Mouse (Mus musculus) CH12.LX (cell line): ENCODE data around the gene Rpl9-ps6. TPM values are rescaled to one million over a fixed set of nuclear protein-coding genes. Genes with fewer than 3 reads are reported as not detected.

Experiments used
- DNase-seq: peaks from one replicate; pipeline ENCODE4 v3.0.0-alpha.2; 2013; ENCODE audit errors: extremely low read depth
- H3K27ac ChIP-seq: 2 replicates; pipeline ENCODE4 v1.5.1; 2012; ENCODE audit warnings: low read depth, mild to moderate bottlenecking, control low read depth, moderate library complexity; ENCODE audit not compliant: insufficient read depth
- H3K27me3 ChIP-seq: replicated peaks from 2 replicates; pipeline ENCODE3; 2012; ENCODE audit warnings: inconsistent platforms
- H3K36me3 ChIP-seq, 2 experiments: replicated peaks in 1 of 2; 2 replicates each; pipeline versions ENCODE3 to v1.6.1; 2012; ENCODE audit warnings: inconsistent platforms in 1 of 2, low read length in 1 of 2, mild to moderate bottlenecking in 1 of 2, mixed read lengths in 1 of 2, moderate library complexity in 1 of 2; ENCODE audit not compliant: control insufficient read depth in 1 of 2, insufficient read depth in 1 of 2
- H3K4me1 ChIP-seq, 2 experiments: 2 replicates each; pipeline ENCODE4 v1.6.1; 2012; ENCODE audit warnings: inconsistent platforms in 1 of 2, moderate library complexity in 1 of 2; ENCODE audit not compliant: insufficient read depth in 2 of 2, control insufficient read depth in 1 of 2
- H3K4me2 ChIP-seq: 2 replicates; pipeline ENCODE4 v1.6.1; 2012; ENCODE audit warnings: low read depth, mild to moderate bottlenecking, control low read depth; ENCODE audit not compliant: poor library complexity, insufficient read depth, severe bottlenecking
- H3K4me3 ChIP-seq, 3 experiments: fragments of 150-350 bp in 1 of 3; sonication (generic) in 1 of 3; replicated peaks in 1 of 3; 2 replicates each; pipeline versions ENCODE3 to v1.5.1; 2011 to 2012; ENCODE audit warnings: low read depth in 2 of 3, low read length in 2 of 3, mild to moderate bottlenecking in 2 of 3, moderate library complexity in 2 of 3, control low read depth in 1 of 3, improper control_type of control experiment in 1 of 3, inconsistent platforms in 1 of 3, mixed read lengths in 1 of 3; ENCODE audit not compliant: poor library complexity in 1 of 3
- H3K79me2 ChIP-seq: replicated peaks from 2 replicates; pipeline ENCODE4 v1.6.1; 2012; ENCODE audit warnings: mild to moderate bottlenecking, moderate library complexity; ENCODE audit not compliant: control insufficient read depth, poor library complexity, insufficient read depth, severe bottlenecking; ENCODE audit errors: extremely low read depth
- H3K9ac ChIP-seq: 2 replicates; pipeline ENCODE4 v1.6.1; 2012; ENCODE audit warnings: low read depth, mild to moderate bottlenecking, control low read depth, moderate library complexity; ENCODE audit not compliant: insufficient read depth
- H3K9me3 ChIP-seq: replicated peaks from 2 replicates; pipeline ENCODE3; 2012; ENCODE audit warnings: low read length, inconsistent platforms, mixed read lengths
- ELF1 ChIP-seq: IDR thresholded peaks from 2 replicates; pipeline ENCODE4 v1.6.1; 2014; ENCODE audit warnings: low read depth, mild to moderate bottlenecking, inconsistent platforms, low read length, improper control_type of control experiment
- EP300 ChIP-seq: IDR thresholded peaks from 2 replicates; pipeline ENCODE4 v1.6.1; 2011; ENCODE audit warnings: low read length, improper control_type of control experiment
- GABPA ChIP-seq: IDR thresholded peaks from 2 replicates; pipeline ENCODE4 v1.6.1; 2012; ENCODE audit warnings: low read depth, low read length, improper control_type of control experiment, inconsistent platforms; ENCODE audit not compliant: insufficient replicate concordance
- HCFC1 ChIP-seq: IDR thresholded peaks from 2 replicates; pipeline ENCODE4 v1.6.1; 2012; ENCODE audit warnings: low read depth, mild to moderate bottlenecking, inconsistent platforms, low read length, improper control_type of control experiment
- JUN ChIP-seq: IDR thresholded peaks from 2 replicates; pipeline ENCODE4 v1.6.1; 2011; ENCODE audit warnings: low read depth, mild to moderate bottlenecking, low read length, improper control_type of control experiment, moderate library complexity; ENCODE audit not compliant: insufficient read depth
- MAFK ChIP-seq: IDR thresholded peaks from 2 replicates; pipeline ENCODE4 v1.6.1; 2011; ENCODE audit warnings: low read length, improper control_type of control experiment; ENCODE audit not compliant: insufficient replicate concordance
- MAX ChIP-seq: IDR thresholded peaks from 2 replicates; pipeline ENCODE4 v1.6.1; 2011; ENCODE audit warnings: low read length, improper control_type of control experiment
- MAZ ChIP-seq: IDR thresholded peaks from 2 replicates; pipeline ENCODE4 v1.6.1; 2012; ENCODE audit warnings: low read depth, mild to moderate bottlenecking, inconsistent platforms, low read length, improper control_type of control experiment, moderate library complexity
- MEF2A ChIP-seq: IDR thresholded peaks from 2 replicates; pipeline ENCODE4 v1.6.1; 2014; ENCODE audit warnings: low read depth, mild to moderate bottlenecking, inconsistent platforms, low read length, improper control_type of control experiment, borderline replicate concordance
- MXI1 ChIP-seq: IDR thresholded peaks from 2 replicates; pipeline ENCODE4 v1.6.1; 2011; ENCODE audit warnings: mild to moderate bottlenecking, low read depth, low read length, improper control_type of control experiment
- MYC ChIP-seq: IDR thresholded peaks from 2 replicates; pipeline ENCODE4 v1.6.1; 2011; ENCODE audit warnings: low read depth, mild to moderate bottlenecking, improper control_type of control experiment, low read length
- NRF1 ChIP-seq: IDR thresholded peaks from 2 replicates; pipeline ENCODE4 v1.6.1; 2014; ENCODE audit warnings: low read depth, mild to moderate bottlenecking, inconsistent platforms, low read length, improper control_type of control experiment, moderate library complexity
- POLR2A ChIP-seq: IDR thresholded peaks from 2 replicates; pipeline ENCODE4 v1.6.1; 2011; ENCODE audit warnings: low read depth, mild to moderate bottlenecking, improper control_type of control experiment, low read length
- POLR2AphosphoS2 ChIP-seq: IDR thresholded peaks from 2 replicates; pipeline ENCODE4 v1.6.1; 2011; ENCODE audit warnings: low read depth, low read length, improper control_type of control experiment
- RAD21 ChIP-seq: IDR thresholded peaks from 2 replicates; pipeline ENCODE4 v1.6.1; 2011; ENCODE audit warnings: low read depth, mild to moderate bottlenecking, low read length, improper control_type of control experiment, moderate library complexity
- SMC3 ChIP-seq: IDR thresholded peaks from 2 replicates; pipeline ENCODE4 v1.6.1; 2011; ENCODE audit warnings: low read depth, low read length, improper control_type of control experiment
- TBP ChIP-seq: conservative IDR thresholded peaks from 2 replicates; pipeline ENCODE4 v1.6.1; 2011; ENCODE audit warnings: low read depth, low read length, improper control_type of control experiment
- USF1 ChIP-seq: IDR thresholded peaks from 2 replicates; pipeline ENCODE4 v1.6.1; 2014; ENCODE audit warnings: low read depth, mild to moderate bottlenecking, inconsistent platforms, low read length, improper control_type of control experiment
- USF2 ChIP-seq: conservative IDR thresholded peaks from 2 replicates; pipeline ENCODE4 v1.6.1; 2011; ENCODE audit warnings: low read depth, low read length, improper control_type of control experiment
- ZC3H11A ChIP-seq: IDR thresholded peaks from 2 replicates; pipeline ENCODE4 v1.6.1; 2012; ENCODE audit warnings: low read depth, mild to moderate bottlenecking, inconsistent platforms, low read length, improper control_type of control experiment
- ZNF384 ChIP-seq: IDR thresholded peaks from 2 replicates; pipeline ENCODE4 v1.6.1; 2012; ENCODE audit warnings: low read depth, low read length, improper control_type of control experiment, inconsistent platforms
- dilution Hi-C: fragments of 300-500 bp; cut with MboI; formaldehyde crosslinking; loops from 2 replicates; pipeline ENCODE4 v1.14.3; 2020; ENCODE audit warnings: low sequenced_read_pairs; ENCODE audit not compliant: extremely low pct_unique_long_range_greater_than_20kb, extremely low pct_ligation_motif_present
- in situ Hi-C: fragments of 300-500 bp; cut with MboI; formaldehyde crosslinking; loops from 3 replicates; pipeline ENCODE4 v1.14.3; 2019; ENCODE audit warnings: low sequenced_read_pairs, low pct_ligation_motif_present, low pct_unique_long_range_greater_than_20kb, mixed read lengths
- polyA plus RNA-seq: library from polyadenylated mRNA; unstranded; fragments of >175 nt; gene quantifications from 2 replicates; pipeline ENCODE4 v1.2.1, GENCODE M21; 2012; ENCODE audit warnings: low read depth; ENCODE audit not compliant: insufficient read length
- total RNA-seq, 2 experiments: library from RNA; depleted of rRNA; stranded (reverse); fragments of 300-350 nt in 1 of 2; fragments of >200 nt in 1 of 2; gene quantifications; 2 replicates each; pipeline ENCODE4 v1.2.3; 2012 to 2014

Gene Rpl9-ps6
- total and polyA plus RNA-seq, 3 experiments, result 145 to 843 (median 149) TPM

- TF ChIP-seq MXI1 (no peak), MAFK (peak; percentile 84)
- Histone ChIP-seq H3K4me3 (no peak overlapping the region), H3K9ac (no peak overlapping the region), H3K36me3 (peaks cover 40 to 86% of the 10 kb centered on the region in 2 experiments), H3K27ac (no peak overlapping the region), H3K4me2 (no peak overlapping the region), H3K79me2 (peaks cover 7% of the 10 kb centered on the region), H3K4me1 (peaks cover 0 to 21% of the 10 kb centered on the region in 2 experiments; a peak in 1 of 4 replicates), H3K9me3 (peaks cover 8% of the 10 kb centered on the region), H3K27me3 (no peaks in the 10 kb centered on the region)
- in situ Hi-C loops (loop anchor here (10.0 kb wide), 1 partner anchor 177 kb away; no protein-coding TSS in a partner anchor), dilution Hi-C loops (no loop called here)
- DNase-seq, result no peak
Measured at GRCm38 (mm10) chr19:32507526-32507925, 41.1 kb upstream of the Rpl9-ps6 start.

GRCm38 (mm10) chr19:32507100-32507499, 40.7 kb upstream of the Rpl9-ps6 start:
- in situ Hi-C loops, result loop anchor here (10.0 kb wide), 1 partner anchor 178 kb away; no protein-coding TSS in a partner anchor
- no peak overlapping the region for H3K27ac ChIP-seq
- DNase-seq, result no peak
- peaks cover 6% of the 10 kb centered on the region for H3K9me3 ChIP-seq
- no peak overlapping the region for H3K9ac ChIP-seq
- no peak overlapping the region for H3K4me3 ChIP-seq
- H3K79me2 ChIP-seq, result peaks cover 7% of the 10 kb centered on the region
- TF ChIP-seq MYC (no peak), MEF2A (no peak), TBP (no peak), MXI1 (no peak), ZNF384 (no peak), JUN (no peak), USF1 (no peak), ELF1 (no peak), POLR2A (no peak), SMC3 (no peak), USF2 (no peak), NRF1 (no peak), GABPA (no peak), HCFC1 (no peak), MAX (no peak), MAZ (no peak), RAD21 (no peak), ZC3H11A (no peak), POLR2AphosphoS2 (no peak), EP300 (no peak)
- TF ChIP-seq, all 38 proteins: peak for 0
- peaks cover 38 to 83% of the 10 kb centered on the region in 2 experiments for H3K36me3 ChIP-seq
- dilution Hi-C loops, result no loop called here
- peaks cover 0 to 21% of the 10 kb centered on the region in 2 experiments; a peak in 1 of 4 replicates for H3K4me1 ChIP-seq
- no peaks in the 10 kb centered on the region for H3K27me3 ChIP-seq
- no peak overlapping the region for H3K4me2 ChIP-seq
